Mouse (Mus musculus) embryonic facial prominence, embryonic 11.5 days (tissue): ENCODE results near the gene Adamts7. TPM values are rescaled to one million over a fixed set of nuclear protein-coding genes. Genes with fewer than 3 reads are reported as not detected.

ENCODE experiments used
- ATAC-seq: fragments of 200-750 bp; cut with Nextera tagmentation; replicated peaks from 2 replicates; pipeline ENCODE4 v1.8.0; 2017; ENCODE audit warnings: low read depth; ENCODE audit not compliant: insufficient number of reproducible peaks, low FRiP score, low TSS enrichment
- DNase-seq: peaks from one replicate; pipeline ENCODE4 v3.0.0-alpha.2; 2015; ENCODE audit warnings: low spot score
- H3K27ac ChIP-seq: fragments of 300-500 bp; sonication (generic); replicated peaks from 2 replicates; pipeline ENCODE4 v1.5.1; 2014; ENCODE audit warnings: mild to moderate bottlenecking, low read depth, low read length, control low read depth
- H3K27me3 ChIP-seq: fragments of 300-500 bp; sonication (generic); 2 replicates; pipeline ENCODE4 v1.6.1; 2014; ENCODE audit warnings: mild to moderate bottlenecking, low read length, moderate library complexity, mixed read lengths; ENCODE audit not compliant: control insufficient read depth, insufficient read depth
- H3K36me3 ChIP-seq: fragments of 300-500 bp; sonication (generic); replicated peaks from 2 replicates; pipeline ENCODE4 v1.6.1; 2014; ENCODE audit warnings: low read depth, mild to moderate bottlenecking, low read length, moderate library complexity, mixed read lengths; ENCODE audit not compliant: control insufficient read depth, insufficient read depth
- H3K4me1 ChIP-seq: fragments of 300-500 bp; sonication (generic); 2 replicates; pipeline ENCODE4 v1.6.1; 2014; ENCODE audit warnings: low read length, mixed read lengths; ENCODE audit not compliant: control insufficient read depth, insufficient read depth
- H3K4me2 ChIP-seq: fragments of 300-500 bp; sonication (generic); 2 replicates; pipeline ENCODE4 v1.6.1; 2014; ENCODE audit warnings: low read depth, mild to moderate bottlenecking, control low read depth, low read length, moderate library complexity
- H3K4me3 ChIP-seq: fragments of 300-500 bp; sonication (generic); 2 replicates; pipeline ENCODE4 v1.5.1; 2014; ENCODE audit warnings: low read depth, low read length, control low read depth
- H3K9ac ChIP-seq: fragments of 300-500 bp; sonication (generic); replicated peaks from 2 replicates; pipeline ENCODE4 v1.6.1; 2014; ENCODE audit warnings: mild to moderate bottlenecking, control low read depth, low read length
- H3K9me3 ChIP-seq: fragments of 300-500 bp; sonication (generic); replicated peaks from 2 replicates; pipeline ENCODE4 v1.6.1; 2016; ENCODE audit warnings: mild to moderate bottlenecking, low read length, inconsistent platforms, mixed read lengths; ENCODE audit not compliant: control insufficient read depth
- WGBS: fragments of 180-500 bp; shearing (Covaris S2); extraction: QIAGEN DNeasy Blood & Tissue Kit; methylation state at CpG from one replicate; pipeline ENCODE4 v1.1.7; 2014; 5-methylcytosine and 5-hydroxymethylcytosine counted together
- polyA plus RNA-seq: library from polyadenylated mRNA; unstranded; fragments of >200 nt; fragmentation: Nextera tagmentation; extraction: Ambion mirVana; gene quantifications from 2 replicates; pipeline ENCODE4 v1.2.1, GENCODE M21; 2014

The Adamts7 gene
- polyA plus RNA-seq: 8.4 and 9.4 TPM in 2 replicates

GRCm38 (mm10) chr9:90162926-90163748 lies at the start of gene Adamts7:
Adamts7 (plus strand) TSS chr9:90163069.
- peak; percentile 82 for ATAC-seq
- Histone ChIP-seq H3K4me2 (peak within 1 kb of the TSS; percentile 94), H3K4me3 (peak within 1 kb of the TSS; percentile 68), H3K9me3 (no peaks in the 10 kb centered on the region), H3K27ac (peak within 1 kb of the TSS; percentile 38; the same call in 1 of the 2 replicates), H3K9ac (peak within 1 kb of the TSS; percentile 81), H3K4me1 (no peaks in the 10 kb centered on the region), H3K27me3 (no peaks in the 10 kb centered on the region), H3K36me3 (no peaks in the 10 kb centered on the region)
- DNase-seq: peak; percentile 64
- under 1% methylated on average over 54 of the region's 60 CpGs for WGBS

GRCm38 (mm10) chr9:90113151-90113550 lies 49.7 kb upstream of the Adamts7 start:
- Histone ChIP-seq H3K4me2 (peak overlapping the region; percentile 72), H3K4me3 (peak overlapping the region; percentile 94), H3K36me3 (no peaks in the 10 kb centered on the region), H3K9me3 (no peaks in the 10 kb centered on the region), H3K4me1 (no peaks in the 10 kb centered on the region), H3K27me3 (no peaks in the 10 kb centered on the region), H3K9ac (peak overlapping the region; percentile 98), H3K27ac (no peak overlapping the region)
- 4% methylated on average over 13 of the region's 13 CpGs for WGBS
- no peak for ATAC-seq
- no peak for DNase-seq

- H3K27me3 ChIP-seq: no peaks in the 10 kb centered on the region
- H3K4me1 ChIP-seq: no peaks in the 10 kb centered on the region
- peak; percentile 74 for ATAC-seq
- H3K4me2 ChIP-seq: peak overlapping the region; percentile 72
- H3K27ac ChIP-seq: peak overlapping the region; percentile 97
- peak overlapping the region; percentile 94 for H3K4me3 ChIP-seq
- WGBS: under 1% methylated on average over 82 of the region's 82 CpGs
- peak; percentile 88 for DNase-seq
- no peaks in the 10 kb centered on the region for H3K9me3 ChIP-seq
- H3K36me3 ChIP-seq: no peaks in the 10 kb centered on the region
- peak overlapping the region; percentile 98 for H3K9ac ChIP-seq
Measured at GRCm38 (mm10) chr9:90113651-90114566, 49.0 kb upstream of the Adamts7 start.

- no peaks in the 10 kb centered on the region for H3K36me3 ChIP-seq
- H3K9ac ChIP-seq: peak within 1 kb of the TSS; percentile 98
- 1% methylated on average over 36 of the region's 40 CpGs for WGBS
- peak within 1 kb of the TSS; percentile 94 for H3K4me3 ChIP-seq
- peak within 1 kb of the TSS; percentile 97 for H3K27ac ChIP-seq
- no peaks in the 10 kb centered on the region for H3K27me3 ChIP-seq
- DNase-seq (peak; percentile 98), ATAC-seq (peak; percentile 99)
- peak within 1 kb of the TSS; percentile 72 for H3K4me2 ChIP-seq
- H3K9me3 ChIP-seq: no peaks in the 10 kb centered on the region
- H3K4me1 ChIP-seq: no peaks in the 10 kb centered on the region
Measured at GRCm38 (mm10) chr9:90114567-90115307, 48.1 kb upstream of the Adamts7 start, which contains the start of gene Morf4l1. Morf4l1 (minus strand) TSS chr9:90114774.

GRCm38 (mm10) chr9:90115308-90115700 lies 47.6 kb upstream of the Adamts7 start:
- H3K36me3 ChIP-seq: no peaks in the 10 kb centered on the region
- peak overlapping the region; percentile 53 for H3K4me2 ChIP-seq
- no peak for ATAC-seq
- peak overlapping the region; percentile 94 for H3K4me3 ChIP-seq
- H3K4me1 ChIP-seq: no peaks in the 10 kb centered on the region
- no peaks in the 10 kb centered on the region for H3K27me3 ChIP-seq
- peak overlapping the region; percentile 60 for H3K9ac ChIP-seq
- H3K27ac ChIP-seq: no peak overlapping the region
- no peak for DNase-seq
- no peaks in the 10 kb centered on the region for H3K9me3 ChIP-seq

- Histone ChIP-seq H3K9ac (no peak overlapping the region), H3K4me3 (no peak overlapping the region), H3K36me3 (no peaks in the 10 kb centered on the region), H3K27me3 (no peaks in the 10 kb centered on the region), H3K27ac (no peak overlapping the region), H3K4me2 (no peak overlapping the region), H3K4me1 (no peaks in the 10 kb centered on the region), H3K9me3 (no peaks in the 10 kb centered on the region)
- DNase-seq: no peak
- no peak for ATAC-seq
Measured at GRCm38 (mm10) chr9:90117234-90117633, 45.6 kb upstream of the Adamts7 start.

- no peak overlapping the region for H3K27ac ChIP-seq
- H3K36me3 ChIP-seq: no peaks in the 10 kb centered on the region
- H3K9me3 ChIP-seq: no peaks in the 10 kb centered on the region
- H3K4me2 ChIP-seq: no peak overlapping the region
- no peak overlapping the region for H3K9ac ChIP-seq
- H3K4me1 ChIP-seq: no peaks in the 10 kb centered on the region
- H3K27me3 ChIP-seq: no peaks in the 10 kb centered on the region
- no peak overlapping the region for H3K4me3 ChIP-seq
- DNase-seq (no peak), ATAC-seq (no peak)
- WGBS: 77% methylated on average over 4 of the region's 4 CpGs
Measured at GRCm38 (mm10) chr9:90122246-90122740, 40.6 kb upstream of the Adamts7 start.
